Mouse (Mus musculus) olfactory bulb, adult 2 months (tissue): ENCODE results near the gene Enho.

Source experiments
- CTCF ChIP-seq: fragments of 200-500 bp; IDR thresholded peaks from 2 replicates; pipeline ENCODE4 v1.5.1; 2012; ENCODE audit warnings: low read depth, mild to moderate bottlenecking, low read length, moderate library complexity; ENCODE audit not compliant: insufficient read depth
- POLR2A ChIP-seq: fragments of 200-500 bp; IDR thresholded peaks from 2 replicates; pipeline ENCODE4 v1.6.1; 2012; ENCODE audit warnings: mild to moderate bottlenecking, low read depth, low read length, moderate library complexity; ENCODE audit not compliant: insufficient read depth

DNA sequence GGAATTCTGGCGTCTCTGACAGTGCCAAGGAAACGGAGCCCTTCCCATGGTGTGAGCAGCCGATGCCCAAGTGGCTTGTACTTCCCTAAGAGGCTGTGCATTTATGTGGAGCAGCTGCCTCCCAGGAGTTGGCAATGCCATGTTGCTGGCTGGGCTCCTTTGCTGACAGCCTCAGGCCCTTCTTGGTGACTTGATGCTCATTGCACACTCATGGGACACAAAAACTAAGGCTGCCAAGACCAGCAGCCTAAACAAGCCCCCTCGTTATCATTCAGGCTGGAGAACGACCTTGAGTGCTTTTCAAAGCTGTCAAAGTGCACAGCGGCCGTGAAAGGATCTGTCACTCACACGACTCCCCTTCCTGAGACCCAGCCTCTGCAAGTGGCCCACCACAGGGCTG, 28.0 kb downstream of the Enho start:
- TF ChIP-seq CTCF (no peak), POLR2A (no peak)
